ENCODE assay signal across 8 mouse cellular contexts in genomic region chr2:163918317-163919258, GRCm38 (mm10). TPM values are rescaled to one million over a fixed set of nuclear protein-coding genes. Genes with fewer than 3 reads are reported as not detected.
A peak's percentile ranks its signal among the peaks of the same experiment; 100 is the strongest.
DNase-seq lines count a peak whose midpoint lies in the region; ATAC-seq and TF ChIP-seq lines count a peak whose summit lies in the region.

Rims4 (minus strand) TSS chr2:163918683.

- peak; percentile 58 for TF ChIP-seq POLR2A in cerebellum, adult 2 months (IDR thresholded peaks at IDR 0.05; ENCODE audit: borderline replicate concordance, insufficient read depth, low read length)

- DNase-seq in lung, embryonic 14.5 days, result peak; percentile 65
- DNase-seq in lung, postnatal 14 days, result no peak
- DNase-seq in cerebellum, adult 2 months, result peak; percentile 86 to 89
- peak; percentile 90 for DNase-seq in hindbrain, postnatal 0 days (ENCODE audit: low spot score)
- peak; percentile 12 for DNase-seq in ovary, postnatal 10 days (ENCODE audit: low spot score)
- DNase-seq in spleen, postnatal 10 days (ENCODE audit: low spot score in 2 of 2), result no peak

- H3K4me2 ChIP-seq in lung, embryonic 14.5 days, result peak within 1 kb of the TSS; percentile 93
- H3K4me2 ChIP-seq in hindbrain, postnatal 0 days (ENCODE audit: low read depth, low read length), result peak within 1 kb of the TSS; percentile 77
- H3K4me2 ChIP-seq in limb, embryonic 12.5 days, result peak within 1 kb of the TSS; percentile 97

- peak within 1 kb of the TSS; percentile 53 for H3K4me3 ChIP-seq in lung, embryonic 14.5 days (ENCODE audit: low read depth, low read length)
- peak within 1 kb of the TSS; percentile 92 for H3K4me3 ChIP-seq in cerebellum, adult 2 months (replicated peaks; ENCODE audit: insufficient read depth, low read depth, low read length)
- H3K4me3 ChIP-seq in hindbrain, postnatal 0 days (ENCODE audit: low read length), result peak within 1 kb of the TSS; percentile 67
- H3K4me3 ChIP-seq in limb, embryonic 12.5 days (replicated peaks), result peak within 1 kb of the TSS; percentile 61

- H3K9ac ChIP-seq in lung, embryonic 14.5 days, result peak within 1 kb of the TSS; percentile 47
- H3K9ac ChIP-seq in hindbrain, postnatal 0 days (replicated peaks; ENCODE audit: low read length), result peak within 1 kb of the TSS; percentile 75
- H3K9ac ChIP-seq in limb, embryonic 12.5 days (replicated peaks), result peak within 1 kb of the TSS; percentile 58

- no peaks in the 10 kb centered on the region for H3K4me1 ChIP-seq in lung, embryonic 14.5 days (ENCODE audit: insufficient read depth)
- H3K4me1 ChIP-seq in cerebellum, adult 2 months (ENCODE audit: control insufficient read depth, insufficient read depth, low read length), result peaks cover 19% of the 10 kb centered on the region; the same call in 1 of the 2 replicates
- H3K4me1 ChIP-seq in hindbrain, postnatal 0 days (ENCODE audit: insufficient read depth, low read length), result peaks cover 18% of the 10 kb centered on the region
- H3K4me1 ChIP-seq in limb, embryonic 12.5 days (replicated peaks), result peaks cover 13% of the 10 kb centered on the region

- no peaks in the 10 kb centered on the region for H3K9me3 ChIP-seq in lung, embryonic 14.5 days (ENCODE audit: low read depth, low read length)
- H3K9me3 ChIP-seq in hindbrain, postnatal 0 days (ENCODE audit: low read length), result no peaks in the 10 kb centered on the region
- H3K9me3 ChIP-seq in limb, embryonic 12.5 days, result no peaks in the 10 kb centered on the region

- peak; percentile 84 for ATAC-seq in lung, embryonic 14.5 days (ENCODE audit: insufficient read depth)
- ATAC-seq in frontal cortex, adult (ENCODE audit: low TSS enrichment), result peak; percentile 42; the same call in 1 of the 2 replicates
- peak; percentile 76 for ATAC-seq in hindbrain, postnatal 0 days
- no peak for ATAC-seq in limb, embryonic 12.5 days (ENCODE audit: insufficient number of reproducible peaks, insufficient read depth, low FRiP score, low TSS enrichment, low read depth)

- TF ChIP-seq CTCF in lung, embryonic 14.5 days (IDR thresholded peaks at IDR 0.05; ENCODE audit: low read depth), result no peak
- TF ChIP-seq CTCF in cerebellum, adult 2 months (IDR thresholded peaks at IDR 0.05; ENCODE audit: borderline replicate concordance, insufficient read depth, low read depth, low read length), result no peak
- TF ChIP-seq CTCF in hindbrain, postnatal 0 days (IDR thresholded peaks at IDR 0.05; ENCODE audit: low read depth), result no peak

- H3K27ac ChIP-seq in lung, embryonic 14.5 days (ENCODE audit: low read depth), result no peak within 1 kb of the TSS
- peak within 1 kb of the TSS; percentile 95 for H3K27ac ChIP-seq in cerebellum, adult 2 months (ENCODE audit: insufficient read depth, low read length)
- H3K27ac ChIP-seq in hindbrain, postnatal 0 days, result peak within 1 kb of the TSS; percentile 51
- H3K27ac ChIP-seq in limb, embryonic 12.5 days, result no peak within 1 kb of the TSS

- no peaks in the 10 kb centered on the region for H3K36me3 ChIP-seq in lung, embryonic 14.5 days (ENCODE audit: insufficient read depth)
- H3K36me3 ChIP-seq in hindbrain, postnatal 0 days (ENCODE audit: insufficient read depth, low read length), result no peaks in the 10 kb centered on the region
- no peaks in the 10 kb centered on the region for H3K36me3 ChIP-seq in limb, embryonic 12.5 days

- H3K27me3 ChIP-seq in lung, embryonic 14.5 days (ENCODE audit: insufficient read depth, low read length), result peaks cover 74% of the 10 kb centered on the region
- no peaks in the 10 kb centered on the region for H3K27me3 ChIP-seq in cerebellum, adult 2 months (ENCODE audit: control insufficient read depth, insufficient read depth, low read length)
- H3K27me3 ChIP-seq in hindbrain, postnatal 0 days (ENCODE audit: insufficient read depth, low read length), result no peaks in the 10 kb centered on the region
- H3K27me3 ChIP-seq in limb, embryonic 12.5 days, result peaks cover 97% of the 10 kb centered on the region

- WGBS in lung, embryonic 14.5 days, result 1% methylated on average over 79 of the region's 115 CpGs
- under 1% methylated on average over 71 of the region's 115 CpGs for WGBS in cerebellum, adult 2 months
- under 1% methylated on average over 50 of the region's 115 CpGs for WGBS in hindbrain, postnatal 0 days
- WGBS in limb, embryonic 12.5 days, result 1% methylated on average over 39 of the region's 115 CpGs

RNA-seq across cellular contexts. Expression of gene Rims4, which starts in this region (rescaled TPM):
- polyA plus RNA-seq in lung, embryonic 14.5 days (2014; fragmentation: Nextera tagmentation; extraction: Ambion mirVana), result 0.11 and 0.25 TPM in 2 replicates
- 30.3 and 35.1 TPM in 2 replicates for polyA plus RNA-seq in cerebellum, adult 2 months (2012; rRNA removed)
- total RNA-seq in hindbrain, postnatal 0 days (2014; rRNA removed), result 76.7 and 81.0 TPM in 2 replicates
- polyA plus RNA-seq in hindbrain, postnatal 0 days (2015; fragmentation: Nextera tagmentation; extraction: Ambion mirVana), result 16.7 and 19.6 TPM in 2 replicates
- 0.26 and 0.32 TPM in 2 replicates for polyA plus RNA-seq in limb, embryonic 12.5 days (2016; fragmentation: Nextera tagmentation; extraction: Ambion mirVana)

Comparison
In these comparisons a context has a peak if more than half of its experiments do, and no peak if none do; other contexts are left out.
1. RNA of gene Rims4 (polyA plus RNA-seq): 30.3 to 35.1 TPM in cerebellum, adult 2 months and 16.7 to 19.6 TPM in hindbrain, postnatal 0 days; 0.26 to 0.32 TPM in limb, embryonic 12.5 days and 0.11 to 0.25 TPM in lung, embryonic 14.5 days; every median in the first group is over 10 times any median in the second.
2. Peak in DNase-seq, ATAC-seq, H3K4me3 ChIP-seq, H3K9ac ChIP-seq and H3K4me2 ChIP-seq in lung, embryonic 14.5 days; RNA of the gene not detected or under 1 TPM.
3. DNase-seq: peak in cerebellum, adult 2 months (2 of 2), hindbrain, postnatal 0 days (single experiment) and ovary, postnatal 10 days (single experiment); none in lung, postnatal 14 days (single experiment) and spleen, postnatal 10 days (0 of 2).
4. H3K27ac ChIP-seq: peak in cerebellum, adult 2 months (single experiment) and hindbrain, postnatal 0 days (single experiment); none in lung, embryonic 14.5 days (single experiment) and limb, embryonic 12.5 days (single experiment).
5. Peak in every context shown above with its lines, with median percentiles within 50 percentile points of each other: H3K4me2 ChIP-seq, H3K4me3 ChIP-seq and H3K9ac ChIP-seq.